Mouse (Mus musculus) hematopoietic stem cell, adult 5-6 weeks (primary cell): ENCODE measurements around the gene Coq9. TPM values are rescaled to one million over a fixed set of nuclear protein-coding genes. Genes with fewer than 3 reads are reported as not detected.
A peak's percentile ranks its signal among the peaks of the same experiment; 100 is the strongest.

Experiments used
- ATAC-seq, 2 experiments: fragments of 125-278 bp in 1 of 2; replicated peaks in 1 of 2; 2 replicates each; pipeline ENCODE4 v1.8.0; 2016 to 2017; ENCODE audit warnings: inconsistent platforms in 2 of 2, mild to moderate bottlenecking in 2 of 2, moderate number of reproducible peaks in 2 of 2, low read depth in 1 of 2, moderate TSS enrichment in 1 of 2; ENCODE audit not compliant: low FRiP score in 2 of 2, poor library complexity in 2 of 2, severe bottlenecking in 2 of 2, insufficient read depth in 1 of 2, low TSS enrichment in 1 of 2
- total RNA-seq: library from RNA; stranded (forward); fragments of 172-1452, 232-1000 nt; gene quantifications from 2 replicates; pipeline ENCODE4 v1.2.3, GENCODE M21; 2017

Coq9 gene
- total RNA-seq, 1 experiment from 2014 or later = 39.4 TPM

- no peak for ATAC-seq
These were observed 38.7 kb downstream of the Coq9 start for GRCm38 (mm10) chr8:94876820-94877219.

GRCm38 (mm10) chr8:94880742-94881141, 42.6 kb downstream of the Coq9 start:
- ATAC-seq = no peak

GRCm38 (mm10) chr8:94888383-94889036, 50.4 kb downstream of the Coq9 start:
- ATAC-seq = peak; percentile 49 to 84

DNA sequence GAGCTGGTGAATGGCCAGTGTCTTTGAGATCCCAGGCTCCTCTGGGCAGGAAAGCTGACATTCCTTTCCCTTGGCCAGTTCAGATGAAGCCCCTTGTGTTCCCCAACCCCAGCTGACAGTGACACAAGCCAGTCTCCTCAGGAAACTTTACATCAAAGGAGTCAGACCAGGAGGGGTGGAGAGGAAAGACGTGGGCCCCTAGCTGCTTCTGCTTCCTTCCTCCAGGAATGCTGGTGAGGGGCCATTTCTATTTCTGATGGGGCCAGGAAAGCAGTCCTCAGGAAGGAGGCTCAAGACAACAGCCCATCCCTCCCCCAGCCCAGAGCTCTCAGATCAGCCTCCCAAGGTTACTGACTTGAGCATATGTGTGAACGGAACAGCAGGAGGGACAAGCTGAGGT, 54.8 kb downstream of the Coq9 start:
- ATAC-seq = no peak

GRCm38 (mm10) chr8:94899262-94899661, 61.1 kb downstream of the Coq9 start:
- peak; percentile 37 to 70; a peak in 2 of 4 replicates for ATAC-seq

- no peak for ATAC-seq
These were observed 62.5 kb downstream of the Coq9 start for GRCm38 (mm10) chr8:94900617-94901016.

DNA sequence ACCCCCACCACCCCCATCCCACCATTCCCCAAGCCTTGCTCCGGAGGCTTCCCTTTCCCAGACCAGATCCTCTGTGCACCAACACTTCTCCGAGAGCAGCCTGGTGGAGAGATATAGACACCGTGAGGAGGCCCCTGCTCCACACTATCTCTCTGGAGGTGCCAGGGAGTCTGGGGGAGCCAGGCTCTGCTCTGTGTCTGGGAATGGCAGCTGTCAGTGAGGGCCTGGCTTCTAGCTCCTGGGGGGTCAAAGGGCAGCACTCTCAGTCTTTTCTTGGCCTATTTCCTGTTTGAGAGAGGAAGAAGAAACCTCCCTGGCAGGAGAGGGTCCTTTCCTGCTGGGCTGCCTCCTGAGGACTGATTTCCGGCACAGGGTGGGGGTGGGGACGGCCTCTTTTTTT, 62.9 kb downstream of the Coq9 start:
- ATAC-seq = no peak

DNA sequence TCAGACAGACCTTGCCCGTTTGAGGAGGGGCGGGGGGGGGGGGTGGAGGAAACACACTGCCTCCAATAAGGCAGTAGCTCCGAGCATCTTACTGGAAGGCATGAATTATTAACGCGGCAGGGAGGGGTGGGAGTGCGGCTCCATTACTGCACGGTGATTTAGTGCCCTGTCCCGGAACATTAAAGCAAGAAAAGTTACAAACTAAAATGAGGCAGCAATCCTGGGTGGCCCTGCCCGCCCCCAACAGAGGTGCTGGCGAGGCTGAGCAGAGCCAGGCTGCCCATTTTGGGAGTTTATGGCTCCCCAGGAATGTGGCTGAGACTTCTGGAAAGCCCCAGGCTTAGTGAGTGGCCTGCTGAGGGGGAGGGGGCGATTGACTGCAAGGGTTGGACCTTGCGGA, 65.6 kb downstream of the Coq9 start:
- no peak for ATAC-seq

Other genes starting within 250 kb of the Coq9 start
- gene Rspry1, start 236.4 kb upstream of the Coq9 start, total RNA-seq = 40.0 and 43.6 TPM in 2 replicates
- gene Fam192a, start 236.3 kb upstream of the Coq9 start, total RNA-seq = 84.4 and 120 TPM in 2 replicates
- gene Arl2bp, start 171.7 kb upstream of the Coq9 start, total RNA-seq = 96.4 and 129 TPM in 2 replicates
- 0.50 TPM in 1 of 2 replicates, not detected in the other for gene Pllp, start 142.0 kb upstream of the Coq9 start, total RNA-seq
- not detected in 2 replicates for gene Ccl22, start 92.7 kb upstream of the Coq9 start, total RNA-seq
- gene Cx3cl1, start 66.3 kb upstream of the Coq9 start, total RNA-seq = 0.55 and 3.3 TPM in 2 replicates
- not detected in 2 replicates for gene Ccl17, start 27.9 kb upstream of the Coq9 start, total RNA-seq
- 24.1 and 49.0 TPM in 2 replicates for gene Ciapin1, start within 50 bp of the Coq9 start, total RNA-seq
- gene Polr2c, start 19.1 kb downstream of the Coq9 start, total RNA-seq = 54.9 and 64.7 TPM in 2 replicates
- 0.13 and 0.30 TPM in 2 replicates for gene Dok4, start 38.0 kb downstream of the Coq9 start, total RNA-seq
- 3.4 and 4.9 TPM in 2 replicates for gene Ccdc102a, start 79.8 kb downstream of the Coq9 start, total RNA-seq
- gene Adgrg5, start 85.4 kb downstream of the Coq9 start, total RNA-seq = 0.25 TPM in 1 of 2 replicates, not detected in the other
- gene Adgrg1, start 136.4 kb downstream of the Coq9 start, total RNA-seq = 565 and 601 TPM in 2 replicates
- 114 and 161 TPM in 2 replicates for gene Adgrg3, start 179.4 kb downstream of the Coq9 start, total RNA-seq
- gene Drc7, start 216.8 kb downstream of the Coq9 start, total RNA-seq = 5.6 and 10.2 TPM in 2 replicates
- 15.4 and 32.0 TPM in 2 replicates for gene Katnb1, start 242.9 kb downstream of the Coq9 start, total RNA-seq